Mouse (Mus musculus) layer of hippocampus, adult 9-11 months (tissue): ENCODE measurements at regions not wholly inside any gene's neighbourhood (a gene's known extent, or its start where the extent isn't known, plus 50 kb on each side); places are given as distances from the start of the nearest gene placed in this dataset.
A peak's percentile ranks its signal among the peaks of the same experiment; 100 is the strongest.

Source experiments
- DNase-seq: peaks from one replicate; pipeline ENCODE4 v3.0.0; 2022

- DNase-seq, result no peak
Observed at GRCm38 (mm10) chr13:43724161-43724560, 60.4 kb upstream of the Cd83 start.

GRCm38 (mm10) chr13:43725698-43726097 lies 58.9 kb upstream of the Cd83 start:
- no peak for DNase-seq

- DNase-seq, result no peak
Observed at GRCm38 (mm10) chr13:43726895-43727341, 57.7 kb upstream of the Cd83 start.

- DNase-seq, result no peak
Observed at GRCm38 (mm10) chr13:43729617-43730016, 55.0 kb upstream of the Cd83 start.

DNA sequence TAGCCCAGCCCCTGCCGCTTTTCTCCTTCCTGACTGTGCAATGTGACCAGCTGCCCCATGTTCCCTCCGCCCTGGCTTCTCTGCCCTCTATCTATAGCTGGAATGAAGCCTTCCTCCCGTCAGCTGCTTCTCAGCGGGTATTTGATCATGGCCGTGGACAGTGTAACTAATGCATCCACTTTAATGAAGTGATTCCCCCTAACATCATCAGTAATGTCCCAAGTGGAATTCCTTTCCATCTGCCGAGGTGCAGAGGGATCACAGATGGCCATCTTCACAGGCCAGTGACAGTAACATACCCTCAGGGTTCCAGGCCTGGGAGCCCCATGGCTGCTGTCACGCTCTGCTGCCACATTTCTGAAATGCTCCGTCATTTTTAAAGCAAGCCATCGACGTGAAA lies 51.5 kb upstream of the Cd83 start:
- DNase-seq, result no peak

DNA sequence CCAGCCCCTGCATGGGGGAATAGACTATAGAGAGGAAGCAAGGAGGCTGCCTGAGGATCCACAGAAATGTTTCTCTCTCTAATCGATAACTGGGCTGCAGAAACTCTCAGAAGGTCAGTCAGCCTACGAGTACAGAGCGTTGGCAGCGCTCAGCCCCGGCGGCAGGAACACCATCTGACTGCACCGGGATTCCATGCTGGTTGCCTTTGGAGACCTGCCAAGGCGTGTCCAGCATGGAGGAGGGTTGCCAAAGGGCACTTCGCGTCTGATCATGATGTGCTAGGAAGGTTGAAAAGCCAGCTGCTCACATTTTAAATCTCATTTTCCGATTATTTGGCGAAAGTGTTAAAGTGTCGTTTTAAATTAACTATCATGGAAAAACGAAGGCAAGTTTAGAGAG lies 49.9 kb upstream of the Cd83 start:
- peak; percentile 49 for DNase-seq
